Mouse (Mus musculus): ENCODE results near the gene Prkag2. TPM values are rescaled to one million over a fixed set of nuclear protein-coding genes. Genes with fewer than 3 reads are reported as not detected.

Gene Prkag2
- polyA plus RNA-seq (2012; rRNA removed): 10.9 and 18.0 TPM in 2 replicates

DNA sequence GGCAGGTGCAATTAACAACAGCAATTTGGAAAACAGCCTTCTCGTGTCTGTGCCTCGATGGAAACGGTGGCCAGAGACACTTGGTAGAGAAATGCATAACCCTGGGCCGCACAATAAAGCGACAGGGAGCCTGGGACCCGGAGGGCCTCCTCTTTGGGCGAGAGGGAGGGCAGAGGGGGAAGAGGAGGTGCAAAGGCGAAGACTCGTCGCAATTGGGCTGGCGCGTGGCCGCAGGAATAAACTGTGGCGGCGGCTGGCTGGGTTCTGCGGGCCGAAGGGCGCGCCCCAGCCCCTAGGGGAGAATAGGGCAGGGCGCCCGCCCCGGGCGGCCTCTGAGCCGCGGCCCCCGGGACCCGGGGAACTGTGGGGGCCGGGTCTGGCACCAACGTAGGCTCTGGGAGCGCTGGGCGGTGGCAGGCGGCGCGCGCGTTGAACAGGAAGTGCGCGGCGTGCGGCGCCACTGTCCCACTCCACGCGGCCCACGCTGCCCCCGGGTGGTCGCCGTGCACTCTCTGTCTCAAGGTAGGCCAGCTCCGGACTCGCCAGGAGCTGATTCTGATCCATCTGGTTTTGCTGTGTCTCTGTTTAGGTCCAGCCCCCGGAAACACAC is at the start of gene Prkag2:
Gene Prkag2, minus strand, starts transcription at position 127 of the 610 bp plus-strand sequence.
- WGBS: under 1% methylated on average over 47 of the region's 50 CpGs
- no peaks in the 10 kb centered on the region for H3K4me1 ChIP-seq (ENCODE audit: control insufficient read depth, insufficient read depth, low read length)
- H3K4me3 ChIP-seq (replicated peaks; ENCODE audit: extremely low read depth, low read depth, low read length): peak within 1 kb of the TSS; percentile 55
- TF ChIP-seq CTCF (IDR thresholded peaks at IDR 0.05; ENCODE audit: insufficient read depth, low read length) (no peak), POLR2A (IDR thresholded peaks at IDR 0.05; ENCODE audit: borderline replicate concordance, extremely low read depth, low read depth, low read length) (peak; percentile 17; the same call in 1 of the 2 replicates)
- peak; percentile 80 for DNase-seq

DNA sequence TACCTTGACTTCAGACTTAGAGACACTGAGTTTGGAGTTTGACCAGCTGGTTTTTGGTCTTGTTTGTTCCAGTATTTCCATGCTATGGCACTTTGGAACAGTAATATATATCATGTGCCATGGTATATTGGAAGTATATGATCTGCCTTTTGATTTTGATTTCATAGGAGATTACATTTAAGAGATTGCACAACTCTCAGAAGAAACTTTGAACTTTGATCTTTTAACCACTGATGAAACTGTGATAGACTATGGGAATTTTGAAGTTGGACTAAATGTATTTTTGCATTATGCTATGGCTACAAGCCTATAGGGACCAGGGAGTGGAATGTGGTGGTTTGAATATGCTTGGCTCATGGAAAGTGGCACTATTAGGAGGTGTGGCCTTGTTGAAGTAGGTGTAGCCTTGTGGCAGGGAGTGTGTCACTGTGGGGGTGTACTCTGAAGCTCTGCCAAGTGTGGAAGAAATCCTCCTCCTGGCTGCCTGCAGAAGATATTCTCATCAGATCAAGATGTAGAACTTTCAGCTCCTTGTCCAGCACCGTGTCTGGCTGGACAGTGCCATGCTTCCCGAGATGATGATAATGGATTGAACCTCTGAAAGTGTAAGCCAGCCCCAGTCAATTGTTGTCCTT is 49.0 kb upstream of the Prkag2 start:
- 53% methylated on average over 2 of the region's 2 CpGs for WGBS
- DNase-seq: no peak
- Histone ChIP-seq H3K4me1 (ENCODE audit: control insufficient read depth, insufficient read depth, low read length) (no peaks in the 10 kb centered on the region), H3K4me3 (replicated peaks; ENCODE audit: extremely low read depth, low read depth, low read length) (no peak overlapping the region)
- TF ChIP-seq CTCF (IDR thresholded peaks at IDR 0.05; ENCODE audit: insufficient read depth, low read length): no peak
- TF ChIP-seq POLR2A (IDR thresholded peaks at IDR 0.05; ENCODE audit: borderline replicate concordance, extremely low read depth, low read depth, low read length): no peak

DNA sequence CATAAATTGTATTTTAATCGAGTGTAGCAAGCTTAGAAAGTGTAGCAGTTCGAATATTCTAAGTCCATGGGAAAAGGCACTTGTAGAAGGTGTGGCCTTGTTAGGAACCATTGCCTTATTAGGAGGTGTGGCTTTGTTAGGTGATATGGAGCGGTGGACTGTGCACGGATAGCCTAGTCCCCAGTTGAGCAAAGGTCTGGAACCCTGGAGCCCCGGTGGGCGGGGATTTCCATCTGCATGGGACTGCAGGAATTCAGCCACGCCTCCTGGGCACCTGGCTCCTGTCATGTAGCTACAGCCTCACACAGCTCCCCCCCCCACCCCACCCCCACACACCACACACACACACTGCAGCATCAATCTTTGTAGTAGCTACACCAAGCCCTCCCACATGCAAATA is 46.3 kb upstream of the Prkag2 start:
- Histone ChIP-seq H3K4me1 (ENCODE audit: control insufficient read depth, insufficient read depth, low read length) (no peaks in the 10 kb centered on the region), H3K4me3 (replicated peaks; ENCODE audit: extremely low read depth, low read depth, low read length) (no peak overlapping the region)
- WGBS: 77% methylated on average over 7 of the region's 7 CpGs
- no peak for DNase-seq
- TF ChIP-seq POLR2A (IDR thresholded peaks at IDR 0.05; ENCODE audit: borderline replicate concordance, extremely low read depth, low read depth, low read length) (no peak), CTCF (IDR thresholded peaks at IDR 0.05; ENCODE audit: insufficient read depth, low read length) (no peak)

DNA sequence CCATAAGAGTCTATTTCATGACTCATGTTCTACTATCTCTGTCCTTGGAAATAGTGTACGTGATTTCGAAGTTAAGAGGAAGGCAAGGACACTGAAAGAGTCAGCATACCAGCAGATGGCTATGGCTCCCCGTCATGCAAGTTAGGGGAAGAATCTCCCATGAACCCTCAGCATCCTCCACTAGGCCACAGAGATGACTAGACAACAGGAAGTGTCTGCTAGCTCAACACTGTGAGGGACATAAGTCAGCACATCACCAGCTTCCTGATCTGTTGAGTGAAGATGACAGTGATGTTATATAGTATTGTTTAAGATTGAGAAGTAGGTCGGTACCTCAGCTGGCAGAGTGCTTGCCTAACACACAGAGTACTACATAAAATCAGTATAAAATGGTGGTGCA is 27.4 kb upstream of the Prkag2 start:
- no peaks in the 10 kb centered on the region for H3K4me1 ChIP-seq (ENCODE audit: control insufficient read depth, insufficient read depth, low read length)
- H3K4me3 ChIP-seq (replicated peaks; ENCODE audit: extremely low read depth, low read depth, low read length): no peak overlapping the region
- TF ChIP-seq CTCF (IDR thresholded peaks at IDR 0.05; ENCODE audit: insufficient read depth, low read length): no peak
- TF ChIP-seq POLR2A (IDR thresholded peaks at IDR 0.05; ENCODE audit: borderline replicate concordance, extremely low read depth, low read depth, low read length): no peak
- 79% methylated on average over 4 of the region's 4 CpGs for WGBS
- DNase-seq: no peak

DNA sequence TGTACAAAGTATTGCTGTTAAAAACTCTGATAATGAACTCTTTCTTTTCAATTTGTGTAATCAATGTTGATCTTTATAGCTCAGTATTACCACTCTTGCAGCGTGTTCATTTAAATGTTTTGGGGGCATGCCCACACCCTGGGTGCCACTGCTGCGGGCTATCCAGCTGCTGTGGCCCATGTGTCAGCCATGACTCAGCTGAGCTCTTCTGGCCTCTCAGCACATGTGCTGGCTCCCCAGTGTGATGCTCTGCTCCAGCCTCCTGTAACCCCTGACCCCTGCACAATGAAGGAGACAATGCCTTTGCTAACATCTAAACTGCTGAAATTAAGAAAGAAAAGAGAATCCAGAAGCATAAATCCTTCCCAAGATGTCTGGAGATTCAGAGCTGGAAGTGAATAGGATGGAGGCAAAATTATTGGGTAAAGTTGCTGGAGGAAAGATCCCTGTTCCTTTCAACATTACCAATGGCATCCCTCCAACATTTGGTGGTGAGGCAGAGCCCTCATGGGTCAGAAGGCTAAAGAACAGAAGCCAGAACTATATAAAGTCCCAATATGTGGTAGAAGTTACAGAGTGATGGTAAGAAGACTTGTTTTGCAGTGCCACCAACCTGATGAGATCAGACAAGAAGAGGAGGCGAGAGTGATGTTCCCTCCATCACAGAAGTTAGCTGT is 25.6 kb upstream of the Prkag2 start:
- WGBS: 81% methylated on average over 3 of the region's 3 CpGs
- no peaks in the 10 kb centered on the region for H3K4me1 ChIP-seq (ENCODE audit: control insufficient read depth, insufficient read depth, low read length)
- DNase-seq: no peak

DNA sequence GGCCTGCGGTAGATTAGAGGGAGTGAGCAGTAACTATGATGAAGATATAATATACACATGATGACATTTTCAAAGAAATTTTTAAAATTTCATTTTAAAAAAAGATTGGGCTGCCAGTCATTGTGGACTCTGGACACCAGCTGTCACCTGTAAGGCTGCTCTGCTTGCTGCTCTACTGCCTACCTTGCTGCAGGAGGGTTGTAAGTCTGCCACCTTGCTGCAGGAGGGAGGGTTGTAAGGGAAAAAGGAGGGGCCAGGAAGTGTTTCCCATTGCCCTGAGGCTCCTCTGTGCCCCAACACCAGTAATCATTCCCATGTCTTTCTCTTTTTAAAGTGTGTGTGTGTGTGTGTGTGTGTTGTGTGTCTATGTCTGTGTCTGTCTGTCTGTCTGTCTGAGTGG is 22.1 kb upstream of the Prkag2 start:
- Histone ChIP-seq H3K4me3 (replicated peaks; ENCODE audit: extremely low read depth, low read depth, low read length) (no peak overlapping the region), H3K4me1 (ENCODE audit: control insufficient read depth, insufficient read depth, low read length) (no peaks in the 10 kb centered on the region)
- DNase-seq: no peak
- TF ChIP-seq CTCF (IDR thresholded peaks at IDR 0.05; ENCODE audit: insufficient read depth, low read length) (no peak), POLR2A (IDR thresholded peaks at IDR 0.05; ENCODE audit: borderline replicate concordance, extremely low read depth, low read depth, low read length) (no peak)
- 91% methylated on average over 1 of the region's 1 CpGs for WGBS

More for the DNA sequence above, 25.6 kb upstream of the Prkag2 start:
- TF ChIP-seq POLR2A (IDR thresholded peaks at IDR 0.05; ENCODE audit: borderline replicate concordance, extremely low read depth, low read depth, low read length): no peak
- TF ChIP-seq CTCF (IDR thresholded peaks at IDR 0.05; ENCODE audit: insufficient read depth, low read length): no peak
- H3K4me3 ChIP-seq (replicated peaks; ENCODE audit: extremely low read depth, low read depth, low read length): no peak overlapping the region

DNA sequence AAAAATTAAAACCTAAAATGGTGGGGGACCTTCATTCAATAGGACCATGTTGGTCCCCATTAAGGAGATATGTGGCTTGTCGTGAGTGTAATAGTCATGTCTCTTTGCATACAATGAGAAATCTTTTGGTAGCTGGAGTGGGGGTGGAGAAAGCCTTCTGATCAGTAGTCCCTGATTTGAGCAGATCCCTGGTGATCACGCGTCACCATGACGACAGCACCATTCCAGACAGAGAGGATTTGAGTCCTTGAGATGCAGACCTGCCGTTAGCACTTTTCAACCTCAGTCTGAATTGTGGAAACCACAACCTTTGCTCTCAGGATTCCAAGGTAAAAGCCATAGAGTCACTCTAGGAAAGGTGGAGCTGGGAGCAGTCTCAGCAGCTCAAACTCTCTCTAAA is 18.7 kb upstream of the Prkag2 start:
- no peaks in the 10 kb centered on the region for H3K4me1 ChIP-seq (ENCODE audit: control insufficient read depth, insufficient read depth, low read length)
- DNase-seq: no peak
- H3K4me3 ChIP-seq (replicated peaks; ENCODE audit: extremely low read depth, low read depth, low read length): no peak overlapping the region
- TF ChIP-seq POLR2A (IDR thresholded peaks at IDR 0.05; ENCODE audit: borderline replicate concordance, extremely low read depth, low read depth, low read length) (no peak), CTCF (IDR thresholded peaks at IDR 0.05; ENCODE audit: insufficient read depth, low read length) (no peak)
- WGBS: 76% methylated on average over 5 of the region's 5 CpGs

DNA sequence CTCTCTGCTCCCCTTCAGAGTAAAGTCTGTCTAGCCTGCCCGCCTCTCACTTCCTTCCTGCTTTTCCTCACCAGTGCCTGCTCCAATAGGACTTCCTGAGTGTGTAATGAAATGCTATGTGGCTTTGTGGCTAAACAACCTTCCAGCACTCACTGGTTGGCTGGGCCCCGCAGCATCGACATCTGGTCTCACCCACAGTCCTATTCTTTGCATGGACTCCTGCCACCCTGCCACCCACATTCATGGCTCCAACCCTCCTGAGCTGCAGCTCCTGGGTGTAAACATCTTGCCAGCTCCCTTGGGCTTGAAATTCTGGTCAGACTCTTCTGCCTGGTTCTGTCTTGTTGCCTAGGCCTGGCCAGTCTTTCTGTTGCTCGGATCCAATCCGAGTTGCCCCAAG is 15.6 kb upstream of the Prkag2 start:
- no peak for TF ChIP-seq POLR2A (IDR thresholded peaks at IDR 0.05; ENCODE audit: borderline replicate concordance, extremely low read depth, low read depth, low read length)
- TF ChIP-seq CTCF (IDR thresholded peaks at IDR 0.05; ENCODE audit: insufficient read depth, low read length): no peak
- no peak for DNase-seq
- WGBS: 54% methylated on average over 5 of the region's 5 CpGs
- no peak overlapping the region for H3K4me3 ChIP-seq (replicated peaks; ENCODE audit: extremely low read depth, low read depth, low read length)
- H3K4me1 ChIP-seq (ENCODE audit: control insufficient read depth, insufficient read depth, low read length): no peaks in the 10 kb centered on the region

DNA sequence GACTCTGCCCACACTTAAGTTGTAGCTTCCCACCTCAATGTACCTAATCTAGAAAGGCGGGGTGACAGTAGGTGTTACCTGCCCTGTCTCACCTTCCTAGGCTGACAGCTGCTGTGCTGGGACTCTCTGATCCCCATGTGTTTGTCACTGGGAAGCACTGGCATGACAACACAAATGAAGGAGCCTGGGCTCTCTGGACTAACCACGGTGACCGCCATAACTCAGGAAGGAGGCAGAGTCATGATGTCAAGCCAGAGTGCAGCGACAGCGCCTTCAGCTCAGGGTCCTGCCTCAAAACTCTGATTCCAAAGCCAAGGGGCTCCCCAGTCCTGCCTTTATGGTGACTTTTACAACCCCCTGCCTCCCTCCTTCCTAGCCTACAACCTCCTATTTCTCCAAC is 14.8 kb upstream of the Prkag2 start:
- Histone ChIP-seq H3K4me3 (replicated peaks; ENCODE audit: extremely low read depth, low read depth, low read length) (no peak overlapping the region), H3K4me1 (ENCODE audit: control insufficient read depth, insufficient read depth, low read length) (no peaks in the 10 kb centered on the region)
- DNase-seq: no peak
- TF ChIP-seq CTCF (IDR thresholded peaks at IDR 0.05; ENCODE audit: insufficient read depth, low read length): no peak
- no peak for TF ChIP-seq POLR2A (IDR thresholded peaks at IDR 0.05; ENCODE audit: borderline replicate concordance, extremely low read depth, low read depth, low read length)
- 51% methylated on average over 5 of the region's 5 CpGs for WGBS

DNA sequence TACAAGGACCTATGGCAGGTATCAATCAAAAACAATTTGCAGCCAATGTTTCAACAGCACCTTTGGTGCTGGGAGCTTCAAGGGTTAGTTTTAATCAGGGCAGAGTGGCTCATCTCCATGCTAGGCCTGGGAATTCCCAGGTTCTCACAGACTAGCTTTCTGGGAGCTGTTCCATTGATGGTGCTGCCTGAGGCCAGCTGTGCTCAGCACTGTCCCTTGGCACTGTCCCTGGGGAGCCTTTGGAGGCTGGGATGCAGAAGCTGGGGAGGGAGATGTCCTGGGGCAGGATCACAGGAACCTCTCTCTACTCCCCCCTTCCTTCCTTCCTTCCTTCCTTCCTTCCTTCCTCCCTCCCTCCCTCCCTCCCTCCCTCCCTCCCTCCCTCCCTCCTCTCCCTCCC is 13.7 kb upstream of the Prkag2 start:
- DNase-seq: no peak
- TF ChIP-seq CTCF (IDR thresholded peaks at IDR 0.05; ENCODE audit: insufficient read depth, low read length) (no peak), POLR2A (IDR thresholded peaks at IDR 0.05; ENCODE audit: borderline replicate concordance, extremely low read depth, low read depth, low read length) (no peak)
- H3K4me1 ChIP-seq (ENCODE audit: control insufficient read depth, insufficient read depth, low read length): no peaks in the 10 kb centered on the region
- H3K4me3 ChIP-seq (replicated peaks; ENCODE audit: extremely low read depth, low read depth, low read length): no peak overlapping the region
